Mouse (Mus musculus) stomach, postnatal 0 days (tissue): Measurements from ENCODE around the gene Tmbim6.

Experiments used
- CTCF ChIP-seq: IDR thresholded peaks from 2 replicates; pipeline ENCODE4 v1.5.1; 2016; ENCODE audit warnings: antibody characterized with exemption, low read depth, mild to moderate bottlenecking, moderate library complexity
- EP300 ChIP-seq: optimal IDR thresholded peaks from 2 replicates; pipeline ENCODE3; 2016; ENCODE audit warnings: antibody characterized with exemption

- TF ChIP-seq CTCF (no peak), EP300 (no peak)
Measured at GRCm38 (mm10) chr15:99393386-99394252, 937 bp downstream of the Tmbim6 start.
